Mouse (Mus musculus) embryonic facial prominence, embryonic 15.5 days (tissue): ENCODE results near the gene Txndc9. TPM values are rescaled to one million over a fixed set of nuclear protein-coding genes. Genes with fewer than 3 reads are reported as not detected.
"Not testable (repeated sequence)": the region's sequence is repeated elsewhere in the genome, so short reads cannot be mapped to it uniquely, and the experiment has no call there.

Source experiments
- ATAC-seq: fragments of 200-750 bp; cut with Nextera tagmentation; 2 replicates; pipeline ENCODE4 v1.8.0; 2017; ENCODE audit warnings: low read depth, moderate TSS enrichment; ENCODE audit not compliant: insufficient number of reproducible peaks, low FRiP score, low TSS enrichment
- H3K27ac ChIP-seq: fragments of 300-500 bp; sonication (generic); replicated peaks from 2 replicates; pipeline ENCODE4 v1.5.1; 2015; ENCODE audit warnings: mild to moderate bottlenecking, inconsistent platforms
- H3K27me3 ChIP-seq: fragments of 300-500 bp; sonication (generic); 2 replicates; pipeline ENCODE4 v1.6.1; 2015; ENCODE audit warnings: inconsistent platforms
- H3K36me3 ChIP-seq: fragments of 300-500 bp; sonication (generic); 2 replicates; pipeline ENCODE4 v1.6.1; 2015; ENCODE audit warnings: mild to moderate bottlenecking, inconsistent platforms
- H3K4me1 ChIP-seq: fragments of 300-500 bp; sonication (generic); 2 replicates; pipeline ENCODE4 v1.6.1; 2015; ENCODE audit warnings: inconsistent platforms
- H3K4me2 ChIP-seq: fragments of 300-500 bp; sonication (generic); replicated peaks from 2 replicates; pipeline ENCODE4 v1.6.1; 2015; ENCODE audit warnings: mild to moderate bottlenecking, inconsistent platforms
- H3K4me3 ChIP-seq: fragments of 300-500 bp; sonication (generic); replicated peaks from 2 replicates; pipeline ENCODE4 v1.5.1; 2015; ENCODE audit warnings: mild to moderate bottlenecking, inconsistent platforms
- H3K9ac ChIP-seq: fragments of 300-500 bp; sonication (generic); 2 replicates; pipeline ENCODE4 v1.6.1; 2015; ENCODE audit warnings: inconsistent platforms
- H3K9me3 ChIP-seq: fragments of 300-500 bp; sonication (generic); replicated peaks from 2 replicates; pipeline ENCODE4 v1.6.1; 2016; ENCODE audit warnings: inconsistent platforms
- WGBS: fragments of 180-500 bp; shearing (Covaris S2); methylation state at CpG from one replicate; pipeline ENCODE4 v1.1.7; 2015; 5-methylcytosine and 5-hydroxymethylcytosine counted together
- polyA plus RNA-seq: library from polyadenylated mRNA; unstranded; fragments of >200 nt; fragmentation: Nextera tagmentation; extraction: Ambion mirVana; gene quantifications from 2 replicates; pipeline ENCODE4 v1.2.1, GENCODE M21; 2015

Gene Txndc9
- polyA plus RNA-seq, 1 experiment from 2014 or later = 127 TPM

- no peak overlapping the region for H3K9ac ChIP-seq
- WGBS = 96% methylated on average over 9 of the region's 9 CpGs
- H3K4me2 ChIP-seq = no peak overlapping the region
- H3K9me3 ChIP-seq = no peaks in the 10 kb centered on the region
- H3K4me1 ChIP-seq = peaks cover 11% of the 10 kb centered on the region
- H3K27me3 ChIP-seq = no peaks in the 10 kb centered on the region
- H3K36me3 ChIP-seq = no peaks in the 10 kb centered on the region
- ATAC-seq = no peak
- no peak overlapping the region for H3K27ac ChIP-seq
- H3K4me3 ChIP-seq = no peak overlapping the region
These were observed 4.3 kb upstream of the Txndc9 start for GRCm38 (mm10) chr1:38001956-38002355.

DNA sequence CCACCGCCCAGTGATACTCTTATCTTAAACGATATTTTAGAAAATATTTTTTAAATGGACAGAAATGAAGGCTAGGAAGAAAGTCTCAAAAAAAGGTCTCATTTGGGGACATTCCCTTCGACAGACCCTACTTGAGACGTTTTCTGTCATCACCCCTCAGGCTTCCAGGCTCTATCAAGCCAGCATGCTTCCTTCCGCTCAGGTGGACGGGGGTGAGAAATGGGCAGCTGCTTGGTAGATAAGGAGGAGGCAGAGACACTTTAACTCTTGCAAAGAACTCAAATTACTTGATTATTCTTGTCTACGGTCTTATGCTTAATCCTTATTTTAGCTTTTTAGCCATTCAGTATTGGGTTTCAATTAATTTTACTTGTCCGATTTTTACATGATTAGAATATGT is 3.2 kb upstream of the Txndc9 start:
- no peak overlapping the region for H3K4me2 ChIP-seq
- no peak overlapping the region for H3K9ac ChIP-seq
- H3K4me3 ChIP-seq = no peak overlapping the region
- no peak overlapping the region for H3K27ac ChIP-seq
- no peak for ATAC-seq
- peaks cover 17% of the 10 kb centered on the region for H3K4me1 ChIP-seq
- no peaks in the 10 kb centered on the region for H3K9me3 ChIP-seq
- no peaks in the 10 kb centered on the region for H3K27me3 ChIP-seq
- 90% methylated on average over 8 of the region's 8 CpGs for WGBS
- H3K36me3 ChIP-seq = no peaks in the 10 kb centered on the region

DNA sequence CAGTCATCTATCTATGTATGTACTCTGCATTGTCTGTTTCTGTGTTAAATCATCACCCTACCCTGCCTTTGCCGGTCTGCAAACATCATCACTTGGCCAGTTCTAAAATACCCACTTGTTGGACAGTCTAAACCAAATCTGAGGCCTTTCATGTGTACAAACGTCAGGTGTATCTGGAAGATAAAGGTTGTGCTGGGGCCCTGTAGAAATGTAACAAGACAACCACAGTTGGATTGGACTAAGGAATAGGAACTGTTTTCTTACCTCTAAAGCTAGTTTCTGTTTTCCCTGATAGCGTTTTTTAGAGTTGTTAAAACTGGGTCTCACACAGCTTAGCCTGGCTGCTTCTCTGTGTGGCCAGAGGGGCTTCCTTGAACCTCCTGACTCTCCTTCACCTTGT is 1.9 kb upstream of the Txndc9 start:
- peaks cover 10% of the 10 kb centered on the region for H3K36me3 ChIP-seq
- peaks cover 18% of the 10 kb centered on the region for H3K4me1 ChIP-seq
- no peak for ATAC-seq
- no peak overlapping the region for H3K9ac ChIP-seq
- no peaks in the 10 kb centered on the region for H3K27me3 ChIP-seq
- H3K4me3 ChIP-seq = no peak overlapping the region
- 72% methylated on average over 3 of the region's 3 CpGs for WGBS
- H3K27ac ChIP-seq = no peak overlapping the region
- H3K9me3 ChIP-seq = no peaks in the 10 kb centered on the region
- H3K4me2 ChIP-seq = no peak overlapping the region

GRCm38 (mm10) chr1:37998371-37999199 is 892 bp upstream of the Txndc9 start:
- peak; percentile 8; the same call in 1 of the 2 replicates for ATAC-seq
- Histone ChIP-seq H3K4me1 (peaks cover 18% of the 10 kb centered on the region), H3K4me2 (peak overlapping the region; percentile 84), H3K36me3 (peaks cover 20% of the 10 kb centered on the region), H3K27me3 (no peaks in the 10 kb centered on the region), H3K4me3 (peak overlapping the region; percentile 83), H3K9ac (peak overlapping the region; percentile 91), H3K9me3 (no peaks in the 10 kb centered on the region), H3K27ac (peak overlapping the region; percentile 96)
- WGBS = 3% methylated on average over 34 of the region's 47 CpGs

- H3K4me1 ChIP-seq = peaks cover 18% of the 10 kb centered on the region
- H3K27ac ChIP-seq = peak overlapping the region; percentile 96
- H3K9me3 ChIP-seq = no peaks in the 10 kb centered on the region
- peak overlapping the region; percentile 84 for H3K4me2 ChIP-seq
- H3K27me3 ChIP-seq = no peaks in the 10 kb centered on the region
- peak overlapping the region; percentile 83 for H3K4me3 ChIP-seq
- peak overlapping the region; percentile 68 for H3K9ac ChIP-seq
- peaks cover 35% of the 10 kb centered on the region for H3K36me3 ChIP-seq
- WGBS = under 1% methylated on average over 42 of the region's 42 CpGs
- peak; percentile 96 for ATAC-seq
These were observed 712 bp downstream of the Txndc9 start for GRCm38 (mm10) chr1:37996877-37997484.

GRCm38 (mm10) chr1:37996226-37996625 is 1.5 kb downstream of the Txndc9 start:
- Histone ChIP-seq H3K27me3 (no peaks in the 10 kb centered on the region), H3K36me3 (peaks cover 42% of the 10 kb centered on the region), H3K9me3 (no peaks in the 10 kb centered on the region), H3K4me3 (peak overlapping the region; percentile 83), H3K4me2 (peak overlapping the region; percentile 84), H3K9ac (peak overlapping the region; percentile 68), H3K4me1 (peaks cover 18% of the 10 kb centered on the region), H3K27ac (no peak overlapping the region)
- no peak for ATAC-seq
- WGBS = 44% methylated on average over 3 of the region's 3 CpGs

DNA sequence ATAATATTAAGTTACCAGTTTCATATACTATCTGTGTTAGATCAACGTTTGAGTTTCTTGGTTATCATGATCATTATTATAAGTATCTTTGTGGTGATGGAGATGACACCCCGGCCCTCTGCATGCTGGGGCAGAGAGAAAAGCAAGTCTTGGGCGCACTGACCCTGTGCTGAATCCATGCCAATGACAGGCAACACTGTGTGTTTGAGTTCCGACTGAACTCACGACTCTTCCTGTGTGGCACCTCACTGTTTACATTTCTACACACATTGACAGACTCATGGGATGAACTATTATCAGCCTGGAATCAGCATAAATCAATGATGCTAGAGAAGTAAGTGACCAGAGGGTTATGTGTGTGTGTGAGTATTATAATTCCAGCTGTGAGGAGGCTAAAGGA is 9.8 kb downstream of the Txndc9 start:
- H3K9me3 ChIP-seq = no peaks in the 10 kb centered on the region
- no peak for ATAC-seq
- 92% methylated on average over 5 of the region's 5 CpGs for WGBS
- no peak overlapping the region for H3K4me2 ChIP-seq
- no peak overlapping the region for H3K4me3 ChIP-seq
- no peak overlapping the region for H3K27ac ChIP-seq
- H3K36me3 ChIP-seq = peaks cover 65% of the 10 kb centered on the region
- H3K9ac ChIP-seq = no peak overlapping the region
- no peaks in the 10 kb centered on the region for H3K27me3 ChIP-seq
- no peaks in the 10 kb centered on the region for H3K4me1 ChIP-seq

GRCm38 (mm10) chr1:37985764-37986323 is 11.8 kb downstream of the Txndc9 start:
- Histone ChIP-seq H3K36me3 (peaks cover 46% of the 10 kb centered on the region), H3K9ac (no peak overlapping the region), H3K4me2 (no peak overlapping the region), H3K27me3 (no peaks in the 10 kb centered on the region), H3K4me1 (no peaks in the 10 kb centered on the region), H3K9me3 (no peaks in the 10 kb centered on the region), H3K27ac (no peak overlapping the region), H3K4me3 (no peak overlapping the region)
- ATAC-seq = no peak
- WGBS = 82% methylated on average over 9 of the region's 9 CpGs

DNA sequence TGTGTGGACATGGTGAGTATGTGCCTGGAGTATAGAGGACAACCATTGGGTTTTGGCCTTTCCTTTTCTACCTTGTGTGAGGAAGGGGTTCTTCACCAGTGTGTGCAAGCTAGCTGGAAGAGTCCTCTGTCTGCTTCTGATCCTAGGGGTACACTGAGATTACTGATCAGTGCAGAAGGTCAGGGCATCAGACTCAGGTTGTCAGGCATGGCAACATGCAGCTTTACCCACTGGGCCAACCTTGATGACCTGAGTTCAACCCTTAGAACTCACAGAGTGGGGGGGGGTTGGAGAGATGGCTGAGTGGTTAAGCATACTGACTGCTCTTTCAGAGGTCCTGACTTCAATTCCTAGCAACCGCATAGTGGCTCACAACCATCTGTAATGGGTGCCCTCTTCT is 13.4 kb downstream of the Txndc9 start:
- Histone ChIP-seq H3K9me3 (no peaks in the 10 kb centered on the region), H3K36me3 (peaks cover 34% of the 10 kb centered on the region), H3K4me3 (no peak overlapping the region), H3K27ac (no peak overlapping the region), H3K4me1 (no peaks in the 10 kb centered on the region), H3K9ac (no peak overlapping the region), H3K4me2 (no peak overlapping the region), H3K27me3 (no peaks in the 10 kb centered on the region)
- ATAC-seq = no peak
- 96% methylated on average over 1 of the region's 1 CpGs for WGBS

- H3K4me3 ChIP-seq = no peak overlapping the region
- ATAC-seq = no peak
- 84% methylated on average over 7 of the region's 7 CpGs for WGBS
- no peak overlapping the region for H3K9ac ChIP-seq
- no peak overlapping the region for H3K27ac ChIP-seq
- H3K4me2 ChIP-seq = no peak overlapping the region
- H3K27me3 ChIP-seq = no peaks in the 10 kb centered on the region
- no peaks in the 10 kb centered on the region for H3K9me3 ChIP-seq
- no peaks in the 10 kb centered on the region for H3K4me1 ChIP-seq
- H3K36me3 ChIP-seq = no peaks in the 10 kb centered on the region
These were observed 20.4 kb downstream of the Txndc9 start for GRCm38 (mm10) chr1:37977303-37977702.

- not testable (repeated sequence) for H3K4me2 ChIP-seq, H3K27me3 ChIP-seq, H3K36me3 ChIP-seq, ATAC-seq, H3K4me3 ChIP-seq, H3K9ac ChIP-seq, H3K9me3 ChIP-seq, H3K4me1 ChIP-seq, H3K27ac ChIP-seq
- 78% methylated on average over 9 of the region's 9 CpGs for WGBS
These were observed 21.0 kb downstream of the Txndc9 start for GRCm38 (mm10) chr1:37976666-37977065.
